22 mouse cellular contexts compared by ENCODE assay signal in genomic region chr9:119574366-119574765, GRCm38 (mm10). TPM values are rescaled to one million over a fixed set of nuclear protein-coding genes. Genes with fewer than 3 reads are reported as not detected.
DNase-seq lines count a peak whose midpoint lies in the region; ATAC-seq and TF ChIP-seq lines count a peak whose summit lies in the region.
"Had no signal": no experiment of that assay in that cellular context is flagged by ENCODE, and none has a peak within 500 bp of the region (broad histone marks: within the 10 kb centered on the region; RNA-seq: fewer than 3 reads in every experiment).

No protein-coding gene starts in this region.

- 0 out of 2 replicates have a peak overlapping the region, but pooled peaks have one; percentile 40 for H3K9ac ChIP-seq in heart, embryonic 13.5 days
- no peak overlapping the region for H3K9ac ChIP-seq in liver, embryonic 12.5 days
- H3K9ac ChIP-seq: hindbrain, embryonic 12.5 days; limb, embryonic 12.5 days; liver, embryonic 13.5 days; lung, embryonic 14.5 days; midbrain, embryonic 12.5 days had no signal

- H3K4me2 ChIP-seq in heart, embryonic 13.5 days, result peak overlapping the region; percentile 28; the same call in 1 of the 2 replicates
- no peak overlapping the region for H3K4me2 ChIP-seq in liver, embryonic 12.5 days
- H3K4me2 ChIP-seq: hindbrain, embryonic 12.5 days; limb, embryonic 12.5 days; liver, embryonic 13.5 days; lung, embryonic 14.5 days; midbrain, embryonic 12.5 days had no signal

- no peaks in the 10 kb centered on the region for H3K9me3 ChIP-seq in heart, embryonic 13.5 days
- H3K9me3 ChIP-seq in liver, embryonic 12.5 days (replicated peaks), result no peaks in the 10 kb centered on the region
- H3K9me3 ChIP-seq: embryonic facial prominence, embryonic 10.5 days; hindbrain, embryonic 12.5 days; limb, embryonic 12.5 days; liver, embryonic 13.5 days; midbrain, embryonic 12.5 days had no signal

- intact Hi-C loops in gastrocnemius, adult 2 months (cut with DNase I), result no loop called here
- intact Hi-C loops in heart, postnatal 14 days (cut with DNase I), result no loop called here

- H3K27ac ChIP-seq in gastrocnemius, adult 2 months, result no peak overlapping the region
- peak overlapping the region; percentile 68 for H3K27ac ChIP-seq in heart, embryonic 13.5 days (replicated peaks)
- H3K27ac ChIP-seq in liver, embryonic 12.5 days, result no peak overlapping the region
- H3K27ac ChIP-seq: embryonic facial prominence, embryonic 10.5 days; hindbrain, embryonic 12.5 days; layer of hippocampus, adult 2 months; limb, embryonic 12.5 days; liver, embryonic 13.5 days; midbrain, embryonic 12.5 days had no signal

- no peak overlapping the region for H3K4me3 ChIP-seq in gastrocnemius, adult 2 months
- H3K4me3 ChIP-seq in heart, embryonic 13.5 days, result no peak overlapping the region
- no peak overlapping the region for H3K4me3 ChIP-seq in liver, embryonic 12.5 days
- H3K4me3 ChIP-seq: embryonic facial prominence, embryonic 10.5 days; hindbrain, embryonic 12.5 days; layer of hippocampus, adult 2 months; limb, embryonic 12.5 days; liver, embryonic 13.5 days; midbrain, embryonic 12.5 days had no signal

- H3K36me3 ChIP-seq in heart, embryonic 13.5 days, result no peaks in the 10 kb centered on the region
- no peaks in the 10 kb centered on the region for H3K36me3 ChIP-seq in liver, embryonic 12.5 days
- H3K36me3 ChIP-seq: embryonic facial prominence, embryonic 10.5 days; hindbrain, embryonic 12.5 days; limb, embryonic 12.5 days; liver, embryonic 13.5 days; midbrain, embryonic 12.5 days had no signal

- peaks cover 74% of the 10 kb centered on the region for H3K4me1 ChIP-seq in heart, embryonic 13.5 days
- peaks cover 11% of the 10 kb centered on the region for H3K4me1 ChIP-seq in liver, embryonic 12.5 days

- 43% methylated on average over 7 of the region's 7 CpGs for WGBS in heart, embryonic 13.5 days
- 51% methylated on average over 7 of the region's 7 CpGs for WGBS in liver, embryonic 12.5 days (ENCODE audit: insufficient replicate concordance)

- peak; percentile 44 for DNase-seq in gastrocnemius, adult 2 months
- no peak for DNase-seq in gastrocnemius, postnatal 10 days
- peak; percentile 65 to 73 for DNase-seq in heart, postnatal 14 days
- DNase-seq in cerebellum, adult 9-11 months, result no peak
- no peak for DNase-seq in adrenal gland, postnatal 14 days
- DNase-seq: adrenal gland, postnatal 25 days; cerebellum, postnatal 10 days; kidney, postnatal 25 days; liver, embryonic 13.5 days; lung, embryonic 14.5 days; right cerebral cortex, postnatal 14 days; spleen, adult 18-20 months had no signal

- no peak for TF ChIP-seq CTCF in gastrocnemius, adult 2 months (IDR thresholded peaks at IDR 0.05)

- peaks cover 100% of the 10 kb centered on the region for H3K27me3 ChIP-seq in heart, embryonic 13.5 days (replicated peaks)
- H3K27me3 ChIP-seq in liver, embryonic 12.5 days (replicated peaks), result peaks cover 100% of the 10 kb centered on the region

- no peak for ATAC-seq in heart, embryonic 13.5 days (ENCODE audit: extremely low read depth, insufficient number of reproducible peaks, low FRiP score, low TSS enrichment)
- ATAC-seq in liver, embryonic 12.5 days, result no peak
- ATAC-seq: forebrain, embryonic 16.5 days; intestine, postnatal 0 days had no signal

RNA-seq across cellular contexts. Expression of gene Scn5a, which starts 4.5 kb away (rescaled TPM):
- under 1 TPM; 0.05 to 0.36 TPM for total RNA-seq in gastrocnemius, adult 2 months (2021)
- 1 to 10 TPM; 1.3 to 1.6 TPM for total RNA-seq in gastrocnemius, postnatal 10 days (2021)
- 7.4 and 7.8 TPM in 2 replicates for polyA plus RNA-seq in heart, embryonic 13.5 days (2015; fragmentation: Nextera tagmentation; extraction: Ambion mirVana)
- 100 to 1,000 TPM; 129 to 133 TPM for total RNA-seq in heart, postnatal 14 days (2021)
- total RNA-seq in adrenal gland, postnatal 14 days (2021), result 0.22 and 0.56 TPM in 2 replicates
- polyA plus RNA-seq in liver, embryonic 12.5 days (2016; fragmentation: Nextera tagmentation; extraction: Ambion mirVana), result 0.02 and 0.10 TPM in 2 replicates
- total RNA-seq: megakaryocyte, adult 5-6 weeks had no signal

Comparison
In these comparisons a context has a peak if more than half of its experiments do, and no peak if none do; other contexts are left out.
1. DNase-seq: peak in gastrocnemius, adult 2 months (single experiment) and heart, postnatal 14 days (2 of 2); none in gastrocnemius, postnatal 10 days (single experiment), cerebellum, adult 9-11 months (single experiment) and adrenal gland, postnatal 14 days (single experiment).
2. RNA of gene Scn5a, which starts 4.5 kb away (total RNA-seq): 129 to 133 TPM in heart, postnatal 14 days; 1.3 to 1.6 TPM in gastrocnemius, postnatal 10 days, 0.05 to 0.36 TPM in gastrocnemius, adult 2 months and 0.22 to 0.56 TPM in adrenal gland, postnatal 14 days; every median in the first group is over 10 times any median in the second.